In the genomic region with DNA sequence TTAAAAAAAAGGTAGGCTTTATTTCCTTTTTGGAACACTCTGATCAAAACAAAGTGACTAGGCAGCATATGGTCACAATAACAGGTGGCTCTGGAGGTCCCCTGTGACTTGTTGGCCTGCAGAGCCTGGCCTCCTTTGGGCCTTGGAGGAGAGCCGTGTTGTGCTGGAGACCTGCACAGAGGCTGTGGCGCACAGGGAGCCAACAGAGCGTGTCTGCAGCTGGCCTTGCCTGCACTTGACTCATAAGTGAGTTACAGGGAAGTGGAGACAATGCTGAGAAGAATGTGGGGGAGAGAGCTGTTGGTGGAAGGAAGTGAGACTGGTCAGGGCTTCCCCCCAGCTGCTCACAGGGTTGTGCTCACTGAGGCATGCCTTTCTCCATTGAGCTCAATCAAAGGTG, we compare ENCODE assay signal across 8 mouse cellular contexts.
DNase-seq lines count a peak whose midpoint lies in the region; ATAC-seq lines count a peak whose summit lies in the region.

No protein-coding gene starts in this region.

- H3K36me3 ChIP-seq in limb, embryonic 12.5 days, result no peaks in the 10 kb centered on the region
- H3K36me3 ChIP-seq in limb, embryonic 10.5 days, result no peaks in the 10 kb centered on the region
- H3K36me3 ChIP-seq in embryonic facial prominence, embryonic 10.5 days (replicated peaks), result no peaks in the 10 kb centered on the region
- no peaks in the 10 kb centered on the region for H3K36me3 ChIP-seq in hindbrain, embryonic 12.5 days
- H3K36me3 ChIP-seq in stomach, embryonic 16.5 days (ENCODE audit: control insufficient read depth, insufficient read depth, low read length), result no peaks in the 10 kb centered on the region

- peaks cover 6% of the 10 kb centered on the region; the same call in 1 of the 2 replicates for H3K4me1 ChIP-seq in limb, embryonic 12.5 days (replicated peaks)
- peaks cover 5% of the 10 kb centered on the region; the same call in 1 of the 2 replicates for H3K4me1 ChIP-seq in limb, embryonic 10.5 days
- H3K4me1 ChIP-seq in embryonic facial prominence, embryonic 10.5 days, result peaks cover 4% of the 10 kb centered on the region
- peaks cover 8% of the 10 kb centered on the region; the same call in 1 of the 2 replicates for H3K4me1 ChIP-seq in hindbrain, embryonic 12.5 days
- no peaks in the 10 kb centered on the region for H3K4me1 ChIP-seq in stomach, embryonic 16.5 days (ENCODE audit: control insufficient read depth, insufficient read depth, low read length)

- H3K9me3 ChIP-seq in limb, embryonic 12.5 days, result no peaks in the 10 kb centered on the region
- no peaks in the 10 kb centered on the region for H3K9me3 ChIP-seq in limb, embryonic 10.5 days (replicated peaks)
- H3K9me3 ChIP-seq in embryonic facial prominence, embryonic 10.5 days, result no peaks in the 10 kb centered on the region
- H3K9me3 ChIP-seq in hindbrain, embryonic 12.5 days (replicated peaks), result no peaks in the 10 kb centered on the region
- no peaks in the 10 kb centered on the region for H3K9me3 ChIP-seq in stomach, embryonic 16.5 days (replicated peaks; ENCODE audit: control insufficient read depth, low read length)

- H3K9ac ChIP-seq in limb, embryonic 12.5 days (replicated peaks), result no peak overlapping the region
- H3K9ac ChIP-seq in hindbrain, embryonic 12.5 days, result no peak overlapping the region
- H3K9ac ChIP-seq in stomach, embryonic 16.5 days (ENCODE audit: low read length), result no peak overlapping the region

- no peak for DNase-seq in limb, embryonic 10.5 days (ENCODE audit: low spot score)
- DNase-seq in embryonic facial prominence, embryonic 10.5 days (ENCODE audit: low spot score), result peak; percentile 16
- peak; percentile 50 for DNase-seq in lung, postnatal 25 days (ENCODE audit: low spot score)
- DNase-seq in layer of hippocampus, adult 18-20 months (ENCODE audit: low spot score in 2 of 2), result no peak

- no peak overlapping the region for H3K4me2 ChIP-seq in limb, embryonic 12.5 days
- no peak overlapping the region for H3K4me2 ChIP-seq in hindbrain, embryonic 12.5 days (replicated peaks)
- H3K4me2 ChIP-seq in stomach, embryonic 16.5 days (ENCODE audit: low read depth, low read length), result no peak overlapping the region

- H3K4me3 ChIP-seq in limb, embryonic 12.5 days (replicated peaks), result no peak overlapping the region
- H3K4me3 ChIP-seq in limb, embryonic 10.5 days, result no peak overlapping the region
- no peak overlapping the region for H3K4me3 ChIP-seq in embryonic facial prominence, embryonic 10.5 days
- H3K4me3 ChIP-seq in hindbrain, embryonic 12.5 days, result no peak overlapping the region
- no peak overlapping the region for H3K4me3 ChIP-seq in stomach, embryonic 16.5 days (replicated peaks; ENCODE audit: low read length)

- WGBS in limb, embryonic 12.5 days, result 52% methylated on average over 3 of the region's 3 CpGs
- 71% methylated on average over 3 of the region's 3 CpGs for WGBS in limb, embryonic 10.5 days
- WGBS in embryonic facial prominence, embryonic 10.5 days, result 63% methylated on average over 3 of the region's 3 CpGs
- WGBS in hindbrain, embryonic 12.5 days, result 11% methylated on average over 3 of the region's 3 CpGs
- 52% methylated on average over 3 of the region's 3 CpGs for WGBS in stomach, embryonic 16.5 days

- no peak for ATAC-seq in limb, embryonic 12.5 days (ENCODE audit: insufficient number of reproducible peaks, insufficient read depth, low FRiP score, low TSS enrichment, low read depth)
- peak; percentile 36 for ATAC-seq in activated CD4-positive, CD25-positive, alpha-beta regulatory T cell, adult 4 months
- ATAC-seq in hindbrain, embryonic 12.5 days (ENCODE audit: low FRiP score), result peak; percentile 50; the same call in 1 of the 2 replicates
- peak; percentile 50; the same call in 1 of the 2 replicates for ATAC-seq in stomach, embryonic 16.5 days (ENCODE audit: insufficient read depth, low FRiP score)

- 0 out of 2 replicates have a peak overlapping the region, but pooled peaks have one; percentile 14 for H3K27ac ChIP-seq in limb, embryonic 12.5 days
- no peak overlapping the region for H3K27ac ChIP-seq in limb, embryonic 10.5 days
- H3K27ac ChIP-seq in embryonic facial prominence, embryonic 10.5 days (replicated peaks), result no peak overlapping the region
- 0 out of 2 replicates have a peak overlapping the region, but pooled peaks have one; percentile 23 for H3K27ac ChIP-seq in hindbrain, embryonic 12.5 days
- H3K27ac ChIP-seq in stomach, embryonic 16.5 days (ENCODE audit: low read length), result no peak overlapping the region

- H3K27me3 ChIP-seq in limb, embryonic 12.5 days, result no peaks in the 10 kb centered on the region
- H3K27me3 ChIP-seq in limb, embryonic 10.5 days (ENCODE audit: low read depth, poor library complexity, severe bottlenecking), result no peaks in the 10 kb centered on the region
- no peaks in the 10 kb centered on the region for H3K27me3 ChIP-seq in embryonic facial prominence, embryonic 10.5 days (replicated peaks; ENCODE audit: low read depth, poor library complexity, severe bottlenecking)
- H3K27me3 ChIP-seq in hindbrain, embryonic 12.5 days, result no peaks in the 10 kb centered on the region
- no peaks in the 10 kb centered on the region for H3K27me3 ChIP-seq in stomach, embryonic 16.5 days (ENCODE audit: control insufficient read depth, insufficient read depth, low read length)

Comparison
In these comparisons a context has a peak if more than half of its experiments do, and no peak if none do; other contexts are left out.
1. H3K27ac ChIP-seq: peak in limb, embryonic 12.5 days (single experiment) and hindbrain, embryonic 12.5 days (single experiment); none in limb, embryonic 10.5 days (single experiment), embryonic facial prominence, embryonic 10.5 days (single experiment) and stomach, embryonic 16.5 days (single experiment).
2. DNase-seq: peak in embryonic facial prominence, embryonic 10.5 days (single experiment) and lung, postnatal 25 days (single experiment); none in limb, embryonic 10.5 days (single experiment) and layer of hippocampus, adult 18-20 months (0 of 2).